Mouse (Mus musculus) cerebellum, postnatal 10 days (tissue): ENCODE data around the gene Fmnl1.
"Not testable (repeated sequence)": the region's sequence is repeated elsewhere in the genome, so short reads cannot be mapped to it uniquely, and the experiment has no call there.

Source experiments
- DNase-seq, 2 experiments: peaks; one replicate each; pipeline ENCODE4 v3.0.0; 2021; ENCODE audit warnings: mixed read lengths in 2 of 2

The Fmnl1 gene

GRCm38 (mm10) chr11:103192230-103192955 is 21.5 kb downstream of the Fmnl1 start:
- DNase-seq, result peak; percentile 64

GRCm38 (mm10) chr11:103192956-103193824 is 22.3 kb downstream of the Fmnl1 start:
- peak; percentile 83 for DNase-seq

DNA sequence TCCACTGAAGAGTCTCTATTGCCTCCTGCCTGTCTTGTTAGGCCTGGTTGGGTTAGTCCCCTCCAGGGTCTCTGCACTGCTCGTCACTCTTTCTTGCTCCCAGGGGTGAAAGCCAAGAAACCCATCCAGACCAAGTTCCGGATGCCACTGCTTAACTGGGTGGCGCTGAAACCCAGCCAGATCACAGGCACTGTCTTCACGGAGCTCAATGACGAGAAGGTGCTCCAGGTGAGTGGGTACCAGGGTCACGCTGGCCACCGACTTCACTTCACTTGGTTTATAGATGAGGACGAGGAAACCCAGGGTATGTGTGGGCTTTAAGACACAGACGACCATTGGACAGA is 22.9 kb downstream of the Fmnl1 start:
- DNase-seq, result peak in 1 of 2 experiments; percentile 27

DNA sequence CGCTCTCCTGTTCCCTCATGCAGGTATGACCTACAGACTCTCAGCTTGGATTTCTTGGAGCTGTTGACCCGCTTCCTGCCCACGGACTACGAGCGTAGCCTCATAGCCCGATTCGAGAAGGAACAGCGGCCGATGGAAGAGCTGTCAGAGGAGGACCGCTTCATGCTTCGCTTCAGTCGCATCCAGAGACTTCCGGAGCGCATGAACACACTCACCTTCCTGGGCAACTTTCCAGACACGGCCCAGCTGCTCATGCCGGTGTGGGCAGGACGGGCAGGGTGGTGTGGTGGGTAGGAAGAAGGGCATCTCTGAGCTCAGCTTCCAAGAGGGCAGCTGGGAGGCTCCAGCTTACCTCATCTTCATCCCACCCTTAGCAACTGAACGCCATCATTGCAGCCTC is 24.3 kb downstream of the Fmnl1 start:
- peak in 1 of 2 experiments; percentile 45 for DNase-seq

DNA sequence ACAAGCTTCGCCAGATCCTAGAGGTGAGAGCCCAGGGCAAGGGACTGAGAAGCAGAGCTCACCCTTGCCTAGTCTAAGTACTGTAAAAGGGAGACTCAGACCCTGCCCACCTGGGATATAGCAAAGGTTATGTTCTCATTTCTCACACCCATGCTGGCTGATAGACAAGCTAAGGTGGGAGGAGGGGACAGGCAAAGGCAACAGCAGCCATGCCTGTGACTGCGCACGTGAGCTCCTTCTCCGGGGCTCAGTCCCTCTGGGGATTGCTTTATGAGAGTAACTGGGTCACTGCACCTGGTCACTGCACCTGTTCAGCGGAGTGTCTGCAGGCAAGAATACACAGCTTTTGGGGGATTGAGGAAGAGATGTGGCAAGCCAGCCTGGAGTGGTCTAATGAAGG is 24.7 kb downstream of the Fmnl1 start:
- peak in 1 of 2 experiments; percentile 32 for DNase-seq

DNA sequence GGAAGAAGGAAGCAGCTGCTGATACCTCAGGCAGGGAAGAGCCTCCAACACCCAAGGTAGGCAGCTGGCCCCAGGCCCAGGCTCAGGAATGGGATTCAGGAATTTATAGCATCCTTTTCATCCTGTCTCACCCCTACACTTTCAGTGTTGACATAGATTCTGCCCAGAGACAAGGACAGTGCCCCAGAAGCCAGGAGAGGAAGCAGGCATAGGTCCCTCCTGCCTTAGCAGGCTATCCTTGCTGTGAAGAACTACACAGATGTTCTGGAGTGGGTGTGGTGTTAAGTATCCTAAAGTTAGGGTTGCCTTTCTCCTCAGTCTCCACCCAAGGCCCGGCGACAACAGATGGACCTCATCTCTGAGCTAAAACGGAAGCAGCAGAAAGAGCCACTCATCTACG is 26.4 kb downstream of the Fmnl1 start:
- DNase-seq, result peak in 1 of 2 experiments; percentile 25

- DNase-seq, result peak in 1 of 2 experiments; percentile 43
Observed at GRCm38 (mm10) chr11:103198339-103198738, 27.4 kb downstream of the Fmnl1 start.

DNA sequence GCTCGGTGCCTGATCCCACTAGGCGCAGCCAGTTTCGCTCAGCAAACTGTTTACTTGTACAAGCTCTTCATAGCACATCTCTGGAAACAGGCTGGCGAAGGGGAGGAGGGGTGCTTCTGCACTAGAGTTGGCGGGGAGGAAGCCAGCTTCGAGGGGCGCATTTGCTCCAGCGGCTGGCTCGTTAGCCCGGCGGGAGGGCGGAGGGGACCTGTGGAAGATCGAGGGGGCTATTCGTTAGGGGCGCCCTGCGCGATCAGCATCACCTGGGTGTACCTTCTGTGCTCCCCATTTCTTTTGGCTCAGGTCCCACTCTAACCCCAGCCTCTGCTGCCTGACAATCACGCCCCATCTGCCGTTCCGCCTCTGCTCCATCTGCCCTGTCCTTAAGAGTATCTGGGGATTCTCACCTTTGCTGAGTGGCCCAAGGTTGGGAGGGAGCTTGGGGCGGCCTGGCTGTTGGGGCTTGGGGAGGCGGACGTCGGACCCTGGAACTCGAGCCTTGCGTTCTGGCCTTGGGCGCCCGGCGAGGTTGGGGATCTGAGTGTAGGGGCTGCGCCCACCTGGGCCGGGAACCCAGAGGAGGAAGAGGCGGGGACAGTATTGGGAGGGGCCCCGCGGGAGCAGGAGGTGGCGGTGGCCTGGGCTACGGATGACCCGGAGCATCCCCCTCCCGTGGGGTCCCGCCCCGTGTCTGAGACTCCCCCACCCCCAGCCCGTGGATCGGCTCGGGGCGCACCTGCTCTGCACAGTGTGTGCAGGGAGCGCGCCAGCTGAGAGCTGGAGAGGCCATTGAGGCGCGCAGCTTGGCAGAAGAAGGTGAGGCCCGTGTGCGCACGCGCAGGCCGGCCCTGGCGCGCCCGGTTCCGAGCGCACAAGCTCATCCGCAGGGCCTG is 28.2 kb downstream of the Fmnl1 start:
- DNase-seq, result peak; percentile 91 to 92

- peak; percentile 76 to 84 for DNase-seq
Observed at GRCm38 (mm10) chr11:103201664-103202063, 30.8 kb downstream of the Fmnl1 start.

DNA sequence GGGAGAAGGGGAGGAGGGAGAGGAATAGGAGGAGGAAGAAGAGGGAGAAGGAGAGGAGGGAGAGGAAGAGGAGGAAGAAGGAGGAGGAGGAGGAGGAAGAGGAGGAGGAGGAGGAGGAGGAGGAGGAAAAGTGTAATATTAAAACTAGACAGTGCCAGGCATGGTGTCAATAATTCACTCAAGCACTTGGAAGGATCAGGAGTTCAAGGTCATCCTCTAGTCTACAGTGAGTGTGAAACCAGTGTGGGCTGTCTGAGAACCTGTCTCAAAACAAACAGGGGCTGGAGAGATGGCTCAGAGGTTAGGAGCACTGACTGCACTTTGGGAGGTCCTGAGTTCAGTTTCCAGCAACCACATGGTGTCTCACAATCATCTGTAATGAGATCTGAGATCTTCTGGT is 31.5 kb downstream of the Fmnl1 start:
- DNase-seq, result no peak

DNA sequence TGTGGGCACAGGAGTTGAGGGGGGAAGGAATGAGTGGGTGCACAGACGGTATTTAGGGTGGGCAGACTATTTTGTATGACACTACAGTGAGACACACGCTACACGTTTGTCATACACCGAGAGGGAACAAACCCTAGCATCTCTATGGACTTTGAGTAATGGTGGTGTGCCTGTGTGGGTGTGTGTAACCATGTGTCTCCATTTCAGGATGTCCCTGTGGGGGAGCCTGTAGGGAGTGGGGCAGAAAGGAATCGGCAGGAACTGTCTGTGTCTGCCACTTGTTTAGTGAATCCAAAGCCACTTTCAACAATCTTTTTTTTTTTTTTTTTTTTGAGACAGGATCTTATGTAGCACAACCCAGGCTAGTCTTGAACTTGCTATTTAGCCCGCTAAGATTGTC is 35.3 kb downstream of the Fmnl1 start:
- no peak for DNase-seq

- no peak for DNase-seq
Observed at GRCm38 (mm10) chr11:103208458-103208857, 37.6 kb downstream of the Fmnl1 start, which contains the start of gene 1700023F06Rik. Gene 1700023F06Rik (minus strand): TSS chr11:103208558.

DNA sequence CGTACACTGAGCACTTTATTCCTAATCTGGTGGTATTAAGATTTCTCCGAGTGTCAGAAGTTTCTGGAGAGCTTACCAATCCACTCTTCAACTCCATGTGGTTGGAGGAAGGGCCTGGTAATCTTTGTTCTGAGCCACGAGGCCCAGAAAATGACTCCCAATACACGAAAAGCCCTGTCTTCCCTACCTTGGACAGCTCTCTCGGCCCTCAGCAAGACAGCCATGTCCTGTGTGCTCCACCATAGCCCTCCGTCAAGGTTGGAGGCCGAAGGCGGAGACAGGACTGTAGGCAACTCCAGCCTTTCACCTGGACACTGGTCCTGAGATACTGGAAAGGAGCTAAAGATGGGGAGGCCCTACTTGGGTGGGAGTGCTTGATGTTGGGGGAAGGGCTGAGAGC is 39.4 kb downstream of the Fmnl1 start:
- no peak for DNase-seq

- DNase-seq, result no peak
Observed at GRCm38 (mm10) chr11:103213712-103214111, 42.8 kb downstream of the Fmnl1 start.

DNA sequence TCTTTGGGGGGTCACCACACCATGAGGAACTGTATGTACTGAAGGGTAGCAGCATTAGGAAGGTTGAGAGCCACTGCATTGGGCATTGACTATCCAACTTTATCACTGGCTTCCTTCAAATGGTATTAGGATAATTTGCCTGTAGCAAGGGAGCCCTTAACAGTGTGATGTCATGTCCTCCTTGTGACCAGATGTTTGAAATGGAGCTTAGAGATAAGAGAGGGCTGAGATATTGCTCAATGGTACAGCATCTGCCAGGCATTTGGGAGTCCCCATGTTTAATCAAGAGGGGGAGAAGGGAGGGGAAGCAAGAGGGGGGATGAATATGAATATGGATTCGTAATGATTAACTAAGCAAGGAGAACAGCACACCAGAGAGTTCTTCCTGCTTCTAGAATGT is 44.4 kb downstream of the Fmnl1 start:
- no peak for DNase-seq

GRCm38 (mm10) chr11:103217790-103218516 is 47.0 kb downstream of the Fmnl1 start, which contains the start of gene Spata32:
Gene Spata32 (minus strand): TSS chr11:103218432.
- peak; percentile 85 to 89 for DNase-seq

DNA sequence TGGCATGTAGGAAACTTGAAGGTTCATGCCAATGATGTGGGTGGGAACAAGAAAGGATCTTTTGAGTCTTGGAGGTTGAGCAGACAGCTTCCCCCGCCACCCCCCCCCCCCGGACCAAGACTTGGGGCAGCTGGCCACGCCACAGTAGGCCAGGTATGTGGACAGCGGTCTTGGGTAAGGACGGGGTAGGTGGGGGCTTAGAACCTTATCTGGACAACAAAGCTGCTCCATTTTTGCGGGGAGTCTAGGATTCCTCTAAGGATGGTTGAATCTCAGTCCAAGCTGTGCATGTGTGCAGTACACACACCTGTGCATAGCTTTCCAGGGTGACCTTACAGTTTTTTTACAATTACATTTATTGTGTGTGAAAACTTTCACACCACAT is 47.6 kb downstream of the Fmnl1 start:
- DNase-seq, result no peak

DNA sequence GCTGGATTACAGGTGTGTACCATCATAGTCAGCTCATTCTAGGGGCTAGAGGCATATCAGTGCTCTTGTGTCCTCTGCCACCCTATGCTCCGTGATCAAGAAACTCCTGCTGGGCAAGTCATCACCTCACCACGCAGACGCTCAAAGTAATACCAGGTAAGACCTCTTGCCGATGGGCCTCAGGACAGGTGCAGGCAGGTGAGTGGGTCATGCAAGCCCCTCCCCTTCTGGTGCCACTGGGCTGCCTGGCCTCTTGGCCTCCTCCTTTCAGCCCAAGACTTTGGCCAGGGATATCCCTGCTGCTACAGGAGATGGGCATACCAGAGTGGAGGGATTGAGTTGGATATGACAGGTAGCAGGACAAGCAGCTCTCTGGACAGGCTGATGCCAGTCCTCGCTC is 48.4 kb downstream of the Fmnl1 start:
- no peak for DNase-seq

DNA sequence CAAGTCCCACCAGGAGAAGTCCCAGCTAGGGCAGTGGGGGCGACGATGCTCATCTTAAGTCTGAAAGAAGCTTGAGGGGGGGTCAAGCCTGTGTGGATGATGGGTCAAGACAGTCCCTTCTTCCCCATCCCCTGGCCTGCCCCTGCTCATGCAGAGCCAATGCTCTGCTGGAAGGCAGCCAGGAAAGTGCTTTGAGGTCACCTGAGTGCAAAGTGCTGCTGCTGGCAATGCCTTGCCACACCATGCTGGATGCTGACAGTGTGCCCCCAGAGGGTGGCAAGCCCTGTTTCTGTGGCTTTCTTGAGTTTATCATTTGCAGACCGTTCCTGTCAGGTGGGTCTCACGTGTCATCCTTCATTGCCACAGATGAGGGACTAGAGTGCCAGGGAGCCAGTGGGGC is 49.1 kb downstream of the Fmnl1 start:
- DNase-seq, result peak in 1 of 2 experiments; percentile 35

- no peak for DNase-seq
Observed at GRCm38 (mm10) chr11:103221437-103221836, 50.5 kb downstream of the Fmnl1 start.

- DNase-seq, result not testable (repeated sequence)
Observed at GRCm38 (mm10) chr11:103222718-103223117, 51.8 kb downstream of the Fmnl1 start.

GRCm38 (mm10) chr11:103223444-103223843 is 52.5 kb downstream of the Fmnl1 start:
- no peak for DNase-seq
